Mouse (Mus musculus): ENCODE results near the gene Ipcef1.
"Not testable (repeated sequence)": the region's sequence is repeated elsewhere in the genome, so short reads cannot be mapped to it uniquely, and the experiment has no call there.

Ipcef1 gene

GRCm38 (mm10) chr10:6889640-6890245 is 162.5 kb downstream of the Ipcef1 start:
- no peak for DNase-seq (ENCODE audit: low read depth, low spot score)

- peak; percentile 15 for DNase-seq (ENCODE audit: low read depth, low spot score)
These were observed 166.8 kb downstream of the Ipcef1 start for GRCm38 (mm10) chr10:6885460-6885859.

GRCm38 (mm10) chr10:6882041-6882440 is 170.2 kb downstream of the Ipcef1 start:
- not testable (repeated sequence) for DNase-seq (ENCODE audit: low read depth, low spot score)

GRCm38 (mm10) chr10:6878276-6878881 is 173.9 kb downstream of the Ipcef1 start:
- DNase-seq (ENCODE audit: low read depth, low spot score) = no peak

DNA sequence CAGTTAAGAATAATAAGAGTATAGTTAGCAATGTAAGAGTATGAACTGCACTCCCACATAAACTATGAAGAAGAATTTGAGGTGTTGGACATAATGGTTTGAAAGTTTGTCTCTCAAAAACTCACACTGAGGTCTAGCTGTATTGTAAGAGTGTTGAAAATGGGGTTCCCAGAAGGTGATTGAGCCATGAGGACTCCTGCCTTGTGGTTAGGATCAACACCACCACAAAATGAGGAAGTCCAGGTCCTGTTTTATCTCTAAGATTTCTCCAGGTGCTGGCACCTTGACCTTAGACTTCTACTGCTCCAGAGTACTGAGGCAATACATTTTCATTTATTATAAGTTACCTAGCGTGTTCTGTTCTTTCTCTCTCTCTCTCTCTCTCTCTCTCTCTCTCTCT is 178.4 kb downstream of the Ipcef1 start:
- DNase-seq (ENCODE audit: low read depth, low spot score) = no peak

DNA sequence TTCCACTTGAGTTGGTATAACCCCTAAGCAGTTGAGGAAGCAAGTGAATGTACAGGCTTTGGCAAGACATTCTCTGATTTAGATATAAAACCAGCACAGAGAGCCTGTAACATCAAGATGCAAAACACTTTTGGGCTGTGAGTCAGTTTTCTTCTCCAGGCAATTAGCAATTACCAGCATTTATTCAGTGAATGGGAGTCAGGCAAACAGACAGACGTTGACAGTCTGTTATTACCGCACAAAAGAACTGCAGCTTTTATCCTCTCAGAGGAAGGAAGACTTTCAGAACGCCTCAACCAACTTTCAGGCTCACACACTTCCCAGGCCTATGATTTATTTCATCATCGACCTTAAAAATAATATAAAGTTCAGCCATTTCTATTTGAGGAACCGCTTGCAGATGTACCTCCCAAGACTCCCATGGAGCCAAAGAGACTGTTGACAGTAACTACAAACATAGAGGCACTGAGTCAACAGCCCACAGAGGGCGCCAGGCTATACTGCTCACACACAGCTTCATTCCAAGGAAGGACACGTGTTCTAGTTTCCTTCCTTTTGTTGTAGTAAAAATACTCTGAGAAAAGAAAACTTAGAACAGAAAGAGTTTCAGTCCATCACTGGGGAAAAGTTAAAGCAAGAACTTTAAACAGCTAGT is 180.7 kb downstream of the Ipcef1 start:
- no peak for DNase-seq (ENCODE audit: low read depth, low spot score)

- DNase-seq (ENCODE audit: low read depth, low spot score) = no peak
These were observed 196.5 kb downstream of the Ipcef1 start for GRCm38 (mm10) chr10:6855812-6856211.

- no peak for DNase-seq (ENCODE audit: low read depth, low spot score)
These were observed 203.4 kb downstream of the Ipcef1 start for GRCm38 (mm10) chr10:6848834-6849233.

GRCm38 (mm10) chr10:6848162-6848754 is 204.0 kb downstream of the Ipcef1 start:
- no peak for DNase-seq (ENCODE audit: low read depth, low spot score)

DNA sequence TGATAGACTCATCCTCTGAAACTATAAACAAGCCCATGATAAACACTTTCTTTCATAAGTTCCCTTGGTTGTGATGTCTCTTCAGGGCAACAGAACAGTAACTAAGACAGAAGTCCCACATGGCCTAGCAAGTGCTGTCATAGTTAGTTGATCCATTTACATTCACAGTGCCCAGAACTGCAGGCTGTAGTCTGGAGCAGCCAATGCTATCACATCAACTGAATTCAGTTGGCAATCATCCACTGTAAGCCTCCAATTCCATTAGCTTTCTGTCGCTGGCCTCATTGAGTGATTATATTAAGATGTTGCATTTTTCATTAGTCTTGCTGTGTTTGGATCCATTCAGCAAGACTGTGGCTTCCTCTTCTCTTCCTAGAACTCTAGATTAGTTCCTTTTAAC is 206.0 kb downstream of the Ipcef1 start:
- DNase-seq (ENCODE audit: low read depth, low spot score) = no peak

- no peak for DNase-seq (ENCODE audit: low read depth, low spot score)
These were observed 210.1 kb downstream of the Ipcef1 start for GRCm38 (mm10) chr10:6842225-6842624.

Data from retina, adult 2 months (tissue).